Mouse (Mus musculus): ENCODE measurements around the gene Nat8f7.
"Not testable (repeated sequence)": the region's sequence is repeated elsewhere in the genome, so short reads cannot be mapped to it uniquely, and the experiment has no call there.

Nat8f7 gene

GRCm38 (mm10) chr6:85713105-85713504 lies at the start of gene Nat8f7:
Gene Nat8f7 (minus strand): TSS chr6:85713205.
- not testable (repeated sequence) for DNase-seq

DNA sequence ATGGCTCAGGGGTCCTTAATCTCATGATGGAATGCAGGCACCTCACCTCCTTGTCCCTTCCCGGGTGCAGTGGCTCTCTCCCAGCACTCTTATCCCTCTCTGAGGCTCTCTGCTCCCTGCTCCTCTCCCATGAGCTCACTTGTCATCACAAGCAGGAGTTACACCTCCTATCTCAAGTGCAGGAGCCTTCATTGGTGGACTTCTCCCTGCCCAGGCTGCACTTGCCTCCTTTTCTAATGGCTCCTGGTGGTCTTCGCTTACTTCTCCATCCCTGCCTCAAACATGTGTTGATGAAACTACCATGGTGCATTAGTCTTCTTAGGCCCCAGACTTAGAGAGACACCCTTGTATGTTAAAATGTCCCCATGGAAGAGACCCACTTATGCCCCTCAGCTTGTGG lies 49.7 kb upstream of the Nat8f7 start:
- not testable (repeated sequence) for DNase-seq

DNA sequence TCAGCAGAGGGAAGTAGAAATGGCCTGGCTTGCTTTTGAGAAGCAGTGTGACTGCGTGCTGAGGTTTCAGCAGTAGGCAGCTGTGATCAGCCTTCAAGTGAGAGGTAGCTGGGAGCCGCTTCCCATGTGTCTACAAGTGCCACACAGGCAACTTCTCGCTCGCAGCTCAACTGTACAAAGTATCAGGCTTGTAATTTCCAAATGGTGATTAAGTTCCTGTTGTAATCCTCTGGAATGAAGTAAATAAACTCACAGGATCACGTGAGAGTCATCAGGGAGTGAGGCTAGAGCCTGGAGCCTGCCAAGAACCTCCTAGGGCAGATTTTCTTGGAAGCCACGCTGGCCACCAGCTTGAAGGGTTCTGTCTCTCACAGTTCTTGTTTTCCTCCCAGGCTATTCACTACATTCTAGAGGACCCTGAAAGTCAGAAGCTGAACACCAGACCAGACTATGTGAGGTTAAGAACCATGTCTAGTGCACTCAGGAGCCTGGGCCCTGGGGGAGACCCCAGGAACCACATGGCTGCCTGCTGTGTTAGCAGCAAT lies 42.8 kb upstream of the Nat8f7 start:
- not testable (repeated sequence) for DNase-seq

- DNase-seq, result not testable (repeated sequence)
Measured at GRCm38 (mm10) chr6:85709607-85710006, 3.4 kb downstream of the Nat8f7 start.

DNA sequence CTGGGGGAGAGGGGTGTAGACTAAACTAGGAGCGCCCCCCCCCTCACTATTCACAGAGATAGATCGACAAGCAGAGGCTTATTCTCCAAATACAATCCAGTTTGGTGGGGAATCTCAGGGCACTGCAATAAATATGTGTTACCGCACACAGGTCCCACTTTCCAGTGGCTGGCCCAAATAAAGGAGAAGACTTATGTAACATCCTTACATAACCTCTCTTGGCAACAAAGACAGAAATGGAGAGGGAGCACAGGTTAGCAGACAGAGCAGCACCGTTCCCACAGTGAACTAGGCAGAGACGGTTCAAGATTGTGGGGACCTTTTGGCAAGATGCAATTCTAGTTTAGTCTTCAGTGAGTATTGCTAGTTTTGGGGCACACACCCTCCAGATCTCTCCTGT lies 3.8 kb downstream of the Nat8f7 start:
- not testable (repeated sequence) for DNase-seq

DNA sequence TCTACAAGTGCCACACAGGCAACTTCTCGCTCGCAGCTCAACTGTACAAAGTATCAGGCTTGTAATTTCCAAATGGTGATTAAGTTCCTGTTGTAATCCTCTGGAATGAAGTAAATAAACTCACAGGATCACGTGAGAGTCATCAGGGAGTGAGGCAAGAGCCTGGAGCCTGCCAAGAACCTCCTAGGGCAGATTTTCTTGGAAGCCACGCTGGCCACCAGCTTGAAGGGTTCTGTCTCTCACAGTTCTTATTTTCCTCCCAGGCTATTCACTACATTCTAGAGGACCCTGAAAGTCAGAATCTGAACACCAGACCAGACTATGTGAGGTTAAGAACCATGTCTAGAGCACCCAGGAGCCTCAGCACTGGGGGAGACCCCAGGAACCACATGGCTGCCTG lies 11.1 kb downstream of the Nat8f7 start:
- not testable (repeated sequence) for DNase-seq
